Mouse (Mus musculus): ENCODE measurements around the gene Lmln.

GRCm38 (mm10) chr16:33023750-33024149 is 38.6 kb upstream of the Lmln start:
- TF ChIP-seq POLR2A (IDR thresholded peaks at IDR 0.05; ENCODE audit: low read depth, low read length): no peak
- TF ChIP-seq CTCF (IDR thresholded peaks at IDR 0.05; ENCODE audit: extremely low read depth, insufficient read depth, insufficient read length, insufficient replicate concordance): peak; percentile 94; the same call in 1 of the 2 replicates
